Mouse (Mus musculus) 416B (cell line): ENCODE data around the gene Gpbp1.

Source experiments
- DNase-seq: peaks from one replicate; pipeline ENCODE4 v3.0.0; 2011; ENCODE audit warnings: low read depth

Gpbp1 gene

GRCm38 (mm10) chr13:111489802-111490723 is at the start of gene Gpbp1:
Gene Gpbp1, minus strand, starts transcription at chr13:111490111.
- peak; percentile 100 for DNase-seq

GRCm38 (mm10) chr13:111537718-111538117 is 47.8 kb upstream of the Gpbp1 start:
- no peak for DNase-seq

DNA sequence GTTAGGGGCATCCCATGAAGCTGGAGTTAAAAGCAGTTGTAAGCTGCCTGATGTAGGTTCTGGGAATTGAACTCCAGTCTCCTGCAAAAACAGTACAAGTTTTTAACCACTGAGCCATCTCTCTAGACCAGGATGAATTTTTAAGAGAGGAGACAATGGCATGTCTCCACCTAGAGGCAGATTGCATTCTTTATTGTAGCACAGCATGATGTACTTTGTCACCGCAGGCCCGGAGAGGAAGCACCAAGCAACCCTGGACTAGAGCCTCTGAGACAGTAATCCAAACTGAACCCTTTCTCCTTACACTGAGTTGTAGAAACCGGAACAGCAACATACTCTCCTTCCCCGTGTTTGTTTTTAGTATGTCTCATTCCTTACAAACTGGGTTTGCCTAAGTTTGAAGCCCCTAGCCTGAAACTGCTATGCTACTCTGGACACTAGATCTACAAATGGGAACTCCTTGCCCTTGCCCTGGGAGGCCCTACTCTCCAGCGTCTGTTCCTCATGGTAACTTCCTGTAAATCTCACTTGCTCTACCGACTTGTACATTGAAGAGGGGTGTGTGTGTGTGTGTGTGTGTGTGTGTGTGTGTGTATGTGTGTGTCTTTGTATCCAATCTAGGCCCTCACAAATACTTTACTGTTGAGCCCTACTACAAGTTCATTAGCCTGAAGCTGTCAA is 46.4 kb upstream of the Gpbp1 start:
- no peak for DNase-seq

- peak; percentile 64 for DNase-seq
Measured at GRCm38 (mm10) chr13:111534131-111534530, 44.2 kb upstream of the Gpbp1 start.

GRCm38 (mm10) chr13:111532178-111532948 is 42.5 kb upstream of the Gpbp1 start:
- DNase-seq: no peak

- no peak for DNase-seq
Measured at GRCm38 (mm10) chr13:111531701-111532100, 41.8 kb upstream of the Gpbp1 start.

- DNase-seq: no peak
Measured at GRCm38 (mm10) chr13:111524277-111524676, 34.4 kb upstream of the Gpbp1 start.

DNA sequence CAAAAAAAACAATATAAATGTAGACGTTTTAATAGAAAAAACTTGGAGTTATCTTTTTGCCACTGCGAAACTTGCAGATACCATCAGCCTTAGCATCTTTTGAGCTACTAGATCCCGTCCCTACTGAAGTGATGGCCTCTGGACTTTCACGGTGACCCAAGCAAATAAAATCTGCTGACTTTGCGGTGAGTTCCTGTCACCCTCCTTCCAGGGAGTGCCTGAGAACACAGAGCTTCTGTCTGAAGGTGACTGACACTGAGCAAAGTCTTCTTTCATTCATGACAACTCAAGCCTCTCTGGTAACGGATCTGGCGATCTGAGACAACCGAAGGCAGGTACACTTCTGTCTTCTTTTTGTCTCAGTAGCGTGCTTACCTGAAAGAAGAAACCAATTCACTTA is 32.4 kb upstream of the Gpbp1 start:
- DNase-seq: no peak

GRCm38 (mm10) chr13:111520456-111520855 is 30.5 kb upstream of the Gpbp1 start:
- no peak for DNase-seq

- no peak for DNase-seq
Measured at GRCm38 (mm10) chr13:111518332-111518731, 28.4 kb upstream of the Gpbp1 start.

DNA sequence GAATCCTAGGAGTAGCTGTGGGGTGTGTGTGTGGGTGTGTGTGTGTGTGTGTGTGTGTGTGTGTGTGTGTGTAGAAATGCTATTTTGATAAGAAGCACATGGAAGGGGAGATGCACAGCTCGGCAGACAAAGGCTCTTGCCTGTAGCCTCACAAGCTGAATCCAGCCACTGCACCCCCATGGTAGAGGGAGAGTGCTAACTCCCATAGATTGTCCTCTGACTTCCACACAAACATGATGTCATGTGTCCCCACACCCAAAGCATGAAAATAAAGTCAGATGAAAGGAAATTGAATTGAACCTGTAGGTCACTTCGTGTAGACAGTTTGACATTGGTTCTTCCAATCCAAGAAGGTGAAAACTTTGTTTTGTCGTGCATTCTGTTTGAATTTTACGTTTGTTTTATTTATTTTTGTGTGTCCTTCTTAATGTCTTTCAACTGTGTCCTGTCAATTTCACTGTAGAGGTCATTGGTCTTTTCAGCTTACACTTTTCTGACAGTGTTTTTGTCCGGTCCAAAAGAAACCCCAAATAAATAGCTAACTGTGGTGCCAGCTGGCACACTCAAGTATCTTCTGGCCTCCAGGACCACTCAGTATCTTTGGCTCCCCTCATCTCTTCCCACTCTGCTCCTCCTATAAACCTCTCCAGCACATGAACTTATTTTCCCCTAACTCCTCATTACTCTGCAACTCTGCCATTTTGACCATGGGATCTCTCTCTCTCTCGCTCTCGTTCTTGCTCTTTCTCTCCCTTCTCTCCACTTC is 26.7 kb upstream of the Gpbp1 start:
- DNase-seq: no peak

GRCm38 (mm10) chr13:111509385-111509784 is 19.5 kb upstream of the Gpbp1 start:
- no peak for DNase-seq

GRCm38 (mm10) chr13:111508645-111509044 is 18.7 kb upstream of the Gpbp1 start:
- peak; percentile 34 for DNase-seq

GRCm38 (mm10) chr13:111494330-111495029 is 4.6 kb upstream of the Gpbp1 start:
- no peak for DNase-seq

DNA sequence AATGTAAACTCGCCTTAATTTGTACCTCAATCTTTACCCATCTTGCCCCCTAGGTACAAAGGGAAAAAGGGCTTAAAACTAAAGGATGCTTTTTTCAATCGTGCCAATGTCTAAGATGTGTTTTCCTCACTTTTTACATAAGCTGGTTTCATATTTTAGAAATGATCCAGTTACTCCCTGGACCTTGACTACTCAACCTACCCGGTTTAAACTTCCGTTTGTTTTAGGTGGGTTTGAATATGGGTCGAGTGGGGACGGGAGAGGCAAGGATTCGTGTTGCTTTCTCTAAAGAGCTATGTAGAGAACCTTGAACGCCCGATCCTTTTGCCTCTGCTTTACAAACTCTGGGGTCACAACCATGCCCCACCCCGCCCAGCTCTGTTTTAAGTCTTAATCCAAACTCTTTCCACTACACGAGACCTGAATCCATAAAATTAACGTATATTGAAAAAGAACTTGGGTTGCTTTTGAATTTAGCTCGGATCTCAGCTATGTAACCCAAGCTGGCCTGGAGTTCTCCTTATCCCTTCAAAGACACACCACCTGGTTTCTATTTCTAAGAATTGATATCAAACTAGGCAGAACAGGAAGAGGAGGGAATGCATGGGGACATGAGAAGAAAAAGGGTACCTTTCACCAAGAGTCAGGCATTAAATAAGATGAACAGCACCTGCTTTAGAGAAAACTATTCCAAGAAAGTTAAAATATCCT is 1.3 kb upstream of the Gpbp1 start:
- no peak for DNase-seq

DNA sequence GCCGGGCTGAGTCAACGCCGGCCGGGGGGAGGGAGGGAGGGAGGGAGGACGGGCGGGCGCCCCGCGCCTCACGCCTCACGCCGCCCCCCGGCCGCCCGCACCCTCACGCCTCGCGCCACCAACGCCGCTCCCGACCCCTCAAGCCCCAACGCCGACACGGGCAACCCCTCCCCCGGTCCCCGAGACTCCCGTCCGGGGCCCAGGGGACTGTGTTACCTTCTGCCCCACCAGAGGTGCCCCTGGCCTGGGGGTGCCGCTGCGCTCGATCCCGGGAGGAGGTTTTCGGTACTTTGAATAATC is 459 bp downstream of the Gpbp1 start:
- DNase-seq: no peak

DNA sequence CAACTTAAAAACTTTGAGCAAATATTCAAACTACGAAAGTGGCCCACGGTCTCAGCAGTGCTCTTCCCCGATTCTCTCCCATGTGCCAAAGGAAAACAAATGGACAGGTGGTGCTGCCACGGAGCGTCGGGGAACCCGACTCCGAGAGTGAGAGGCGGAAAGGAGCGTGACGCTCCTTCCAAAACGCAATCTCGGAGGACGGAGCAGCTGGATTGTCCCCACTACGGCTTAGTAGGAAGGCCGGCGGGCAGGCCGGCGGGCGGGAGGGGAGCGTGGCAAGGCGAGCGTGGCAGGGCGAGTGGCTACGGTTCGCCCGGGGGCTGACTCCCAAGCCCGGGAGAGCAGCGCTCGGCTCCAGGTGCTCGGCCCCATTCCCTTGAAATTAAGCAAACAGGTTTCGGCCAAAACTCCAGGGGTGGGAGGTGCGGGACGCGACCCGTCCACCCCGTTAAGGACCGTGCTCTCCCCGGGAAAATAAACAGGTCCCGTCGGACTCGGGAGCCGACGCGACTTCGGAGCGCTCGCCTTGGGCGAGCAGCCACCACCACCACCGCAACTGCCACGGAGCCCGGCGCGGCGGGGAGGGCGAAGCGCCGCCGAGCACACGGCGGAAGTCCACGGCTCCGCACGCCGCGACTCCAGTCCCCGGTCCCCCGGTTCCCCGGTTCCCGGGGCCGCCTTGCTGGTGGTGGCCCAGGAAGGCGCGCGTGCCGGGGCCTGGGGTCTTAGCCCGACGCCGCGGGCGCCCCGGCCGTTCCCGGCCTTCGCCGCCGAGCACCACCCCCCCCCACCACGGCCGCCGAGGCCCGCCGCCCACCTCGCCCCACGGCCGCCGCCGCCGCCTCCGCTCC is 1.0 kb downstream of the Gpbp1 start:
- DNase-seq: peak; percentile 33

DNA sequence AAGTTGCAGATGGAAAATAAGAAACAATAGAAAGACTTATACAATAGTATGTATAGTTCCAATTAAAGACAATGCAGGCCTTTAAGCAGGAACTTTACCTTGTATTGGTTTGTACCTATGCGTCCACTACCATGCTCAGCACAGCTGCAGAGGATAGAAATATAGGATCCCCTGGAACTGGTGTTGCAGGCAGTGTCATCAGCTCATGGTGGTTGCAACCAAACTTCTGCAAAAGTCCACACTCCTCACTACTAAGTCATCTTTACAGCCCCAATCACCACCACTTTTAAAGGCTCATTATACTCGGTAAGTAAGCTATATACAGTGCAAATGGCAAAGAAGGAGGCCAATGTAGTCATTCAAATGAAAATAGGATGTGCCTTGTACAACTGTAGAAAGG is 12.2 kb downstream of the Gpbp1 start:
- DNase-seq: no peak

DNA sequence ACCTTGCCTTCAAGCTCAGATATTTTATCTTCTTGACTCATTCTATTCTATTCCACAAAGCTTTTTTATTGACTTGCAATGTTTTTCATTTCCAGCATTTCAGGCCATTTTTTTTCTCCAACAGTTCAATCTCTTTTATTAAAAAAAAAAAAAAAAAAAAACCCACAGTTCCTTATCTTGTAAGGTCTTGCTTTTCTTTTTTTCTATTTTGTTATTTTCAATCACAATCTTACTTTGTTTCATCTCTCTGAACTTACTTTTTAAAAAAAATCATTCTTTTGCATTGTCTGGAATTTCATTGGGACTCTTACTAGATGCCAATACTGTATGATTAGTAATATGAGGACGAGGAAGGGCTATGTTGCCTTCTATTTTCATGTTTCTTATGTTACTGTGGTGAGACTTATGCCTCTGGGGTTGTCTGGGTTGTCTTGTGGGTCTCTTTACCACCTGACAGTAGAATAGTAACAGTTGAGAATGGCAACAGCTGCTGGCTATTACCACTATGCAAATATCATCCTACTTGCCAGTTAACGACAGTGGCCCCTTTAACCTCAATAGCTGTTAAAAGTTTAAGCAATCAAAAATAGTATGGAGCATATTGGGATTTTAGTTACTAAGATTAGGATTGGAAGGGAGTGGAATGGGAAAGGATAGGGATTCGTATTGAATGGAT is 19.2 kb downstream of the Gpbp1 start:
- DNase-seq: no peak
